Mouse (Mus musculus) G1E (cell line): ENCODE measurements around the gene Slx1b.

Experiments
- CTCF ChIP-seq: IDR thresholded peaks from 2 replicates; pipeline ENCODE4 v1.5.1; 2012; ENCODE audit warnings: low read depth, low read length, inconsistent platforms, mixed read lengths
- TAL1 ChIP-seq: conservative IDR thresholded peaks from 2 replicates; pipeline ENCODE4 v1.6.1; 2012; ENCODE audit warnings: low read depth, low read length, inconsistent platforms, mixed read lengths

GRCm38 (mm10) chr7:126704121-126704980, 8.8 kb upstream of the Slx1b start:
- no peak for TF ChIP-seq CTCF
- no peak for TF ChIP-seq TAL1
